ENCODE assay signal across 8 mouse cellular contexts in the genomic region with DNA sequence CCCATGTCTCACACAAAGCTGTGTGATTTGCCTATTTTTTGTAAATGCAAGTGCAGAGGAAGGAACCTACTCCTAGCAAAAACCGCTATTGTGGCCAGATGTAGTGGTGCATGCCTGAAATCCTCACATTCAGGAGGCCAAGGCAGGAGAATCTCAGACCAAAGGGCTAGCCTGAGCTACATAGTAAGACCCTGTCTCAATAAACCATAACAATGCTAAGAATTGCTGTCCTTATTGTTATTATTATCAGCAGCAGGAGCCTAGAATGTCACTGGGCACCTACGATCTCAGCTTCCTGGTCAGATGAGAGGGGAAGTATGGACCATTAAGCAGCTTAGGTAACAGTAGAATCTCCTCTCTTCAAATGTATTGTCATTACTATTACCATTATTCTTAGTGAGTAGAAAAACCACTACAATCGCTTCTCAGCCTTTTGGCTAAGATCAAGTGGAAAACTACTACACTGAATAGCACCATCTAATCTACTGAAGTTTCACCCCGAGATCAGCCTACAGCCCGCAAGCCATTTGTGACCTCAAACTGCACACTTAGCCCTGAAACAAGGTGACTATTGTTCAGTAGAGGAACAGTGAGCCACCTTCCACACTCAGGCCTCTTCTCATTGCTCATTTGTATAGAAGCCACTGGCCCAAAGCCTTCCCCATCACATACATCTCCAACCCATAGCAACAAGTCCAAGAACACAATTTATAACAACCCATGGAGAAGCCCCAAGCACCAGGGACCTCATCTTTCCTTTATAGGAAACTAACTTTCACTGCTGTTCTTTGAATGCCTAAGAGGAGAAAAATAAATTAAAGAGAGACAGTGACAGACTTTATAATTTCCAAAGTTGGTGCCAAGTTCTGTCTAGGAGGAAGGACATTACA.
DNase-seq lines count a peak whose midpoint lies in the region; ATAC-seq and TF ChIP-seq lines count a peak whose summit lies in the region.

No protein-coding gene starts in this region.

- peak overlapping the region; percentile 90 for H3K27ac ChIP-seq in kidney, postnatal 0 days
- H3K27ac ChIP-seq in embryonic facial prominence, embryonic 14.5 days (replicated peaks; ENCODE audit: low read depth, low read length): peak overlapping the region; percentile 78; the same call in 1 of the 2 replicates
- 0 out of 2 replicates have a peak overlapping the region, but pooled peaks have one; percentile 42 for H3K27ac ChIP-seq in hindbrain, embryonic 15.5 days (replicated peaks)
- H3K27ac ChIP-seq in neural tube, embryonic 13.5 days (replicated peaks): peak overlapping the region; percentile 18; the same call in 1 of the 2 replicates

- ATAC-seq in kidney, postnatal 0 days (replicated peaks; ENCODE audit: low FRiP score, low read depth): peak; percentile 14; the same call in 1 of the 2 replicates
- no peak for ATAC-seq in embryonic facial prominence, embryonic 14.5 days (ENCODE audit: low read depth)
- no peak for ATAC-seq in hindbrain, embryonic 15.5 days (ENCODE audit: low FRiP score, low read depth)
- no peak for ATAC-seq in neural tube, embryonic 13.5 days (ENCODE audit: low read depth)
- ATAC-seq in CD4-positive, CD25-positive, alpha-beta regulatory T cell, adult 4 months: no peak

- TF ChIP-seq CTCF in kidney, postnatal 0 days (IDR thresholded peaks at IDR 0.05; ENCODE audit: low read depth): no peak

- no peak overlapping the region for H3K9ac ChIP-seq in kidney, postnatal 0 days (ENCODE audit: low read depth, low read length)
- H3K9ac ChIP-seq in embryonic facial prominence, embryonic 14.5 days (ENCODE audit: low read depth, low read length): no peak overlapping the region
- H3K9ac ChIP-seq in hindbrain, embryonic 15.5 days: no peak overlapping the region
- H3K9ac ChIP-seq in neural tube, embryonic 13.5 days: no peak overlapping the region

- no peaks in the 10 kb centered on the region for H3K9me3 ChIP-seq in kidney, postnatal 0 days (replicated peaks; ENCODE audit: low read length)
- no peaks in the 10 kb centered on the region for H3K9me3 ChIP-seq in embryonic facial prominence, embryonic 14.5 days (ENCODE audit: control insufficient read depth, low read length)
- H3K9me3 ChIP-seq in hindbrain, embryonic 15.5 days: no peaks in the 10 kb centered on the region
- H3K9me3 ChIP-seq in neural tube, embryonic 13.5 days: no peaks in the 10 kb centered on the region

- WGBS in kidney, postnatal 0 days: 69% methylated on average over 5 of the region's 5 CpGs
- WGBS in embryonic facial prominence, embryonic 14.5 days: 61% methylated on average over 5 of the region's 5 CpGs
- WGBS in hindbrain, embryonic 15.5 days: 78% methylated on average over 5 of the region's 5 CpGs
- 67% methylated on average over 5 of the region's 5 CpGs for WGBS in neural tube, embryonic 13.5 days

- peak overlapping the region; percentile 51 for H3K4me2 ChIP-seq in kidney, postnatal 0 days (ENCODE audit: low read length)
- peak overlapping the region; percentile 65 for H3K4me2 ChIP-seq in embryonic facial prominence, embryonic 14.5 days (ENCODE audit: low read depth, low read length)
- peak overlapping the region; percentile 64 for H3K4me2 ChIP-seq in hindbrain, embryonic 15.5 days
- H3K4me2 ChIP-seq in neural tube, embryonic 13.5 days: peak overlapping the region; percentile 60

- DNase-seq in kidney, postnatal 0 days (ENCODE audit: low spot score): peak; percentile 85
- no peak for DNase-seq in kidney, postnatal 14 days
- DNase-seq in embryonic facial prominence, embryonic 14.5 days (ENCODE audit: low spot score): no peak
- DNase-seq in adrenal gland, postnatal 4 days (ENCODE audit: low spot score in 2 of 2): no peak
- no peak for DNase-seq in layer of hippocampus, adult 8-10 months (ENCODE audit: low spot score in 2 of 2)

- no peak overlapping the region for H3K4me3 ChIP-seq in kidney, postnatal 0 days (replicated peaks; ENCODE audit: low read depth, low read length)
- H3K4me3 ChIP-seq in embryonic facial prominence, embryonic 14.5 days (ENCODE audit: low read depth, low read length): peak overlapping the region; percentile 33
- H3K4me3 ChIP-seq in hindbrain, embryonic 15.5 days: no peak overlapping the region
- no peak overlapping the region for H3K4me3 ChIP-seq in neural tube, embryonic 13.5 days

- H3K4me1 ChIP-seq in kidney, postnatal 0 days (replicated peaks; ENCODE audit: insufficient read depth, low read length): peaks cover 16% of the 10 kb centered on the region
- 0 out of 2 replicates have a peak, but pooled peaks cover 10% of the 10 kb centered on the region for H3K4me1 ChIP-seq in embryonic facial prominence, embryonic 14.5 days (ENCODE audit: control insufficient read depth, insufficient read depth, low read length)
- H3K4me1 ChIP-seq in hindbrain, embryonic 15.5 days (replicated peaks): peaks cover 25% of the 10 kb centered on the region
- peaks cover 21% of the 10 kb centered on the region; the same call in 1 of the 2 replicates for H3K4me1 ChIP-seq in neural tube, embryonic 13.5 days (replicated peaks)

- no peaks in the 10 kb centered on the region for H3K27me3 ChIP-seq in kidney, postnatal 0 days (ENCODE audit: insufficient read depth, low read length)
- H3K27me3 ChIP-seq in embryonic facial prominence, embryonic 14.5 days (replicated peaks; ENCODE audit: control insufficient read depth, insufficient read depth, low read length): no peaks in the 10 kb centered on the region
- no peaks in the 10 kb centered on the region for H3K27me3 ChIP-seq in hindbrain, embryonic 15.5 days
- H3K27me3 ChIP-seq in neural tube, embryonic 13.5 days: no peaks in the 10 kb centered on the region

- no peaks in the 10 kb centered on the region for H3K36me3 ChIP-seq in kidney, postnatal 0 days (ENCODE audit: insufficient read depth, low read length)
- no peaks in the 10 kb centered on the region for H3K36me3 ChIP-seq in embryonic facial prominence, embryonic 14.5 days (ENCODE audit: control insufficient read depth, insufficient read depth, low read length)
- H3K36me3 ChIP-seq in hindbrain, embryonic 15.5 days: no peaks in the 10 kb centered on the region
- H3K36me3 ChIP-seq in neural tube, embryonic 13.5 days: no peaks in the 10 kb centered on the region

Comparison
In these comparisons a context has a peak if more than half of its experiments do, and no peak if none do; other contexts are left out.
1. H3K27ac ChIP-seq: peak in every context shown above with its lines; median percentile 90 in kidney, postnatal 0 days; 78 in embryonic facial prominence, embryonic 14.5 days; 42 in hindbrain, embryonic 15.5 days; 18 in neural tube, embryonic 13.5 days.